Mouse (Mus musculus) limb, embryonic 12.5 days (tissue): Measurements from ENCODE around the gene Smarca5. TPM values are rescaled to one million over a fixed set of nuclear protein-coding genes. Genes with fewer than 3 reads are reported as not detected.
"Not testable (repeated sequence)": the region's sequence is repeated elsewhere in the genome, so short reads cannot be mapped to it uniquely, and the experiment has no call there.

Source experiments
- ATAC-seq: fragments of 200-750 bp; cut with Nextera tagmentation; 2 replicates; pipeline ENCODE4 v1.8.0; 2017; ENCODE audit warnings: low read depth, moderate TSS enrichment; ENCODE audit not compliant: insufficient number of reproducible peaks, insufficient read depth, low FRiP score, low TSS enrichment
- H3K27ac ChIP-seq: fragments of 300-500 bp; sonication (generic); 2 replicates; pipeline ENCODE4 v1.5.1; 2016; ENCODE audit warnings: mild to moderate bottlenecking, moderate library complexity
- H3K27me3 ChIP-seq: fragments of 300-500 bp; sonication (generic); 2 replicates; pipeline ENCODE4 v1.6.1; 2016; ENCODE audit warnings: mild to moderate bottlenecking, moderate library complexity
- H3K36me3 ChIP-seq: fragments of 300-500 bp; sonication (generic); 2 replicates; pipeline ENCODE4 v1.6.1; 2016; ENCODE audit warnings: mild to moderate bottlenecking, moderate library complexity
- H3K4me1 ChIP-seq: fragments of 300-500 bp; sonication (generic); replicated peaks from 2 replicates; pipeline ENCODE4 v1.6.1; 2016
- H3K4me2 ChIP-seq: fragments of 300-500 bp; sonication (generic); 2 replicates; pipeline ENCODE4 v1.6.1; 2016; ENCODE audit warnings: mild to moderate bottlenecking, moderate library complexity
- H3K4me3 ChIP-seq: fragments of 300-500 bp; sonication (generic); replicated peaks from 2 replicates; pipeline ENCODE4 v1.5.1; 2016; ENCODE audit warnings: mild to moderate bottlenecking
- H3K9ac ChIP-seq: fragments of 300-500 bp; sonication (generic); replicated peaks from 2 replicates; pipeline ENCODE4 v1.6.1; 2016; ENCODE audit warnings: mild to moderate bottlenecking, moderate library complexity
- H3K9me3 ChIP-seq: fragments of 300-500 bp; sonication (generic); 2 replicates; pipeline ENCODE4 v1.6.1; 2016; ENCODE audit warnings: mild to moderate bottlenecking, moderate library complexity
- WGBS: fragments of 180-500 bp; shearing (Covaris S2); methylation state at CpG from one replicate; pipeline ENCODE4 v1.1.7; 2016; 5-methylcytosine and 5-hydroxymethylcytosine counted together
- polyA plus RNA-seq: library from polyadenylated mRNA; unstranded; fragments of >200 nt; fragmentation: Nextera tagmentation; extraction: Ambion mirVana; gene quantifications from 2 replicates; pipeline ENCODE4 v1.2.1, GENCODE M21; 2016

Smarca5 gene
- polyA plus RNA-seq = 130 and 135 TPM in 2 replicates

DNA sequence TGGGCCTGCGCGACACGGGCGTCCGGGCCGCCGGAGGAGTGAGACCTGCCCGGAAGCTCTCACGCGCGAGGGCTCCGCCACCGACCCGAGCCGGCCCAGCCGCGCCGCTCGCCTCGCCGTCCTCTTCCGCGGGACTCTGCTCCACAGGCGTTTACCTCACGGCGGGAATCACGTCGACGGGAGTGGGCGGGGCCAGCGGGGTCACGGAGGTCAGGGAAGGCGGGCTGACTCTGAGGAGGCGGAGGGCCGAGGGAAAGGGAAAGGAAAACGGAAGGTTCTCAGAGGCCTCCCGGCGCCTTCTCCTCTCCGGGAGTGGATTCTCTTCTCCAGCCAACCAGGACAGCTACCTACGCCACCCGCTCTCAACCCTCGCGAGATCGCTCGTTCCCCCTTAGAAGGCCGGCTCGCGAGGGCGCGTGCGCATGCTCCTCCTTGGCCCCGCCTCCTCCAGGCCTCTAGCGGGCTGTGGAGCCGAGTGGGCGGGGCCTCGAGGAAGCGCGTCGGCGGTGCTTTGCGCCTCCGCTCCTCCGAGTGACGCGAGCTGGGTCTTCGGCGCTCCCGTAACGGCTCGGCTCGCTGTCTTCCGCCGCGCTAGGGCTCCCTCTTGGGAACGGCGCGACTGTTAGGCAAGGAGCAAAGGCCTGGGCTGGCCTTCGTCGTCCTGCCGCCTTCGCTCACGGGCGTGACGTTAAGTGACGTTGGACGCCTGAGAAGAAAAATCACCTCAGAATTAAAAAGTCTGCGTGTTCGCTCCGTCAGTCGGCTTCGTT, at the start of gene Smarca5:
TSS of gene Smarca5 (minus strand) at position 343 of the 770 bp plus-strand sequence.
- Histone ChIP-seq H3K9ac (peak within 1 kb of the TSS; percentile 94), H3K4me3 (peak within 1 kb of the TSS; percentile 87), H3K36me3 (peaks cover 18% of the 10 kb centered on the region), H3K4me2 (peak within 1 kb of the TSS; percentile 89), H3K27ac (peak within 1 kb of the TSS; percentile 99)
- not testable (repeated sequence) for H3K4me1 ChIP-seq, H3K9me3 ChIP-seq, H3K27me3 ChIP-seq
- WGBS = 2% methylated on average over 89 of the region's 91 CpGs
- ATAC-seq = peak; percentile 96

GRCm38 (mm10) chr8:80784559-80784958, 45.3 kb upstream of the Smarca5 start:
- Histone ChIP-seq H3K27ac (no peak overlapping the region), H3K4me2 (no peak overlapping the region), H3K9ac (no peak overlapping the region), H3K36me3 (peaks cover 70% of the 10 kb centered on the region), H3K4me3 (no peak overlapping the region), H3K27me3 (no peaks in the 10 kb centered on the region), H3K9me3 (no peaks in the 10 kb centered on the region), H3K4me1 (no peaks in the 10 kb centered on the region)
- no peak for ATAC-seq
- 90% methylated on average over 9 of the region's 9 CpGs for WGBS

DNA sequence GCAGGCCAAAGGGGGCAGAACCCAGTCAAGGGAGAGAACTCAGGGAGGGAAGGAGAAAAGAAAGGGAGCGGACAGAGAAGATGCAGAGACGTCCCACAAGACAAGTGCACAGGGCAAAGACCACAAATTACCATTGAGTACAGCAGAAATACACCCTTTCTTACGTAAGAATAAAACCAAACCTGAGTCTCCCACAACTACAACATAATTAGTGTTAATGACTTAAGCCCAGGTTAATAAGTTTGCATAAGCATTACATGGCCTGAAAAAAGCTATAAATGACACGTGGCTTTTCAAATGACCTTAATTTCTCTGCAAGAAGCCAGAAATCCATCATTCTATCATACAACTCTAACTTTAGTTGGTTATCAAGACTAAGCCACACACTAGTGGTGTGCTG, 44.0 kb upstream of the Smarca5 start:
- Histone ChIP-seq H3K36me3 (peaks cover 68% of the 10 kb centered on the region), H3K27ac (no peak overlapping the region), H3K4me3 (no peak overlapping the region), H3K27me3 (no peaks in the 10 kb centered on the region), H3K4me2 (no peak overlapping the region), H3K4me1 (no peaks in the 10 kb centered on the region), H3K9ac (no peak overlapping the region), H3K9me3 (no peaks in the 10 kb centered on the region)
- no peak for ATAC-seq
- 89% methylated on average over 4 of the region's 4 CpGs for WGBS

- Histone ChIP-seq H3K36me3 (peaks cover 74% of the 10 kb centered on the region), H3K4me1 (no peaks in the 10 kb centered on the region), H3K4me3 (no peak overlapping the region), H3K9ac (no peak overlapping the region), H3K4me2 (no peak overlapping the region), H3K9me3 (no peaks in the 10 kb centered on the region), H3K27me3 (no peaks in the 10 kb centered on the region), H3K27ac (no peak overlapping the region)
- no peak for ATAC-seq
- WGBS = 75% methylated on average over 10 of the region's 10 CpGs
Measured at GRCm38 (mm10) chr8:80781338-80781737, 42.0 kb upstream of the Smarca5 start.

GRCm38 (mm10) chr8:80780271-80780670, 41.0 kb upstream of the Smarca5 start:
- H3K27ac ChIP-seq = no peak overlapping the region
- no peaks in the 10 kb centered on the region for H3K27me3 ChIP-seq
- H3K36me3 ChIP-seq = peaks cover 70% of the 10 kb centered on the region
- 91% methylated on average over 4 of the region's 4 CpGs for WGBS
- H3K4me3 ChIP-seq = no peak overlapping the region
- no peaks in the 10 kb centered on the region for H3K4me1 ChIP-seq
- no peak overlapping the region for H3K9ac ChIP-seq
- H3K9me3 ChIP-seq = no peaks in the 10 kb centered on the region
- no peak overlapping the region for H3K4me2 ChIP-seq
- ATAC-seq = no peak

GRCm38 (mm10) chr8:80776436-80776835, 37.1 kb upstream of the Smarca5 start:
- Histone ChIP-seq H3K27me3 (no peaks in the 10 kb centered on the region), H3K9ac (no peak overlapping the region), H3K4me2 (no peak overlapping the region), H3K36me3 (peaks cover 68% of the 10 kb centered on the region), H3K4me1 (no peaks in the 10 kb centered on the region), H3K27ac (no peak overlapping the region), H3K4me3 (no peak overlapping the region), H3K9me3 (no peaks in the 10 kb centered on the region)
- 78% methylated on average over 8 of the region's 8 CpGs for WGBS
- ATAC-seq = no peak

DNA sequence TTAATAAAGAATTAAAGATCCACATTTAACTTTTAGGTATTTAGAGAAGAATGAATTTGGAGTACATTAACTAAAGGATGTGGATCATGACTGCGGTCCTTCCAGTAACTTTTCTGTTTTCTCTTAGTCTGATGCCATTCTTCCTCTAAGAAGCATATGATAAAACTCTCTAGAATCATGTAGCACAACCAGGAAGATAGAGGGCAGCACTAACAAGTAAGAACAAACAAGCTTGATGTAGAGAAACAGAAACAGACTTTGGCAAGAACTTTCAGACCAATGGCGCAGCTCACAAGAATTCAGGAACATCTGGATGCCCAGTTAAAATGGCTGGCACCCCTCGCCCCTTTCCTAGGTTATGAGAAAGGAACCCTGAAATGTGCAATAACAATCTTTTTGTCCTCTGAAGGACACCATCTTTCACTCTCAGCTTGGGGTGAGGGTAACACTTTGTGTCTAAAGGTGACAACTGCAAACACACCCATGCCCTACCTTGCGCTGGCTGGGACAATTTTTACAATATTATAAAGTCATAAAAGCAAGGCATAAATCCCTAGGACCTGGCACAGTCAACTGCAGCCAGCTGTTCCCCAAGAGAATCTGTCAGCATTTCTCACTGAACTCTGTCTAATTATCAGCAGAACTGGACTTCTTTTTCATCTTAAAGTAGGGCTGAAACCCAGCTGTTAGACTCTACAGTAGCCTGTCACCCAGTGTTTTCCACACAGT, 33.6 kb upstream of the Smarca5 start:
- H3K9ac ChIP-seq = no peak overlapping the region
- H3K36me3 ChIP-seq = peaks cover 73% of the 10 kb centered on the region
- H3K9me3 ChIP-seq = no peaks in the 10 kb centered on the region
- no peaks in the 10 kb centered on the region for H3K27me3 ChIP-seq
- H3K4me2 ChIP-seq = no peak overlapping the region
- H3K4me3 ChIP-seq = no peak overlapping the region
- no peaks in the 10 kb centered on the region for H3K4me1 ChIP-seq
- H3K27ac ChIP-seq = no peak overlapping the region
- WGBS = 83% methylated on average over 4 of the region's 4 CpGs
- no peak for ATAC-seq

DNA sequence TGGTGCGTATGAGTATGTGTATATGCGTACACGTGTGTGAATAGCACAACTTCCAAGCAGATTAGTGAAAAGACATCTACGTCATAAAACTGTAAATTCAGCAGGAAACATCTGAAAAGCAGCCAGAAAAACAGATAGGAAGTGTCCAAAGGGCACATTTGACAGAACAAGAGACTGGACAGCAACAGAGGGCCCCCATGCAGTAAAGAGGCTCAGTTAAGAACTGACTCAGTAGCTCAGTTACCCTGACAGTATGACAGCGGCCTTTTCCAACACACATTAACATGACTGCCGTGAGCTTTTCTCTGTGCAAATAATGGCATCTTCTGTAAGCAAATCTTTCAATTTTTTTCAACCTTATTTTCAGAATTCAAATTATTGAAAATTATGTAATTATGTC, 29.2 kb upstream of the Smarca5 start:
- Histone ChIP-seq H3K4me1 (no peaks in the 10 kb centered on the region), H3K27me3 (no peaks in the 10 kb centered on the region), H3K9ac (no peak overlapping the region), H3K36me3 (peaks cover 80% of the 10 kb centered on the region), H3K4me3 (no peak overlapping the region), H3K9me3 (no peaks in the 10 kb centered on the region), H3K27ac (no peak overlapping the region), H3K4me2 (no peak overlapping the region)
- WGBS = 94% methylated on average over 6 of the region's 6 CpGs
- no peak for ATAC-seq

DNA sequence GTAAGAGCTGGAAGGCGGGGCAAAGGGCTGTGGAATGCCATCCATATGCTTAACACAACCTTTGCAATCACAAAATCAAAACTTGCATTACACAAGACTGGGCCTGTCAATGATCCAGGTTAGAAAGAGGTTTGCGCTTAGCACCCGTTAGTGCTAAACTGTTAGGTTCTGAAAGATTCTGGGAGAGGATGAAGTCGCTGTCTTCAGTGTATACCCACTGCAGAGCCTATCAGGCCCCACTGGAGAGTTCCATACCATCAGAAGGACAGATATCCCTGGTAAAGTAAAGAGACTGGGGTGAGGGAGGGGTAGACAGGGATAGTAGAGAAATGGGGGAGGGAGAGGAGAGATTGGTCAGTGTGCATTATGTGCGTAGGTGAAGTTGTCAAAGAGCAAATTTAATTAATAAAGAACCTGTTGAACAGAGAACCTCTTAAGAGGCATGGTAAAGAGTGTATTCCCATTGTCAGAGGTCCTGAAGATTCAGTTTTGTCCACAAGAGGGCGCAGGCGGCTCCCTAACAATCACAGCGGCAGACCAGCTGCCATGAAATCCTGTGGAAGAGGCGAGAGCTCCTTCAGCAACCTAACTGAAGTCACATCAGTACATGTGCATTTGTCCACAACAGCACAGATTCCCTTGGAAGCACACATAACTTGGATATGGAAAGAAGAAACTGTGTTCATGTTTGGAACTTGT, 13.9 kb upstream of the Smarca5 start:
- no peak overlapping the region for H3K4me2 ChIP-seq
- H3K9ac ChIP-seq = no peak overlapping the region
- no peaks in the 10 kb centered on the region for H3K4me1 ChIP-seq
- H3K36me3 ChIP-seq = no peaks in the 10 kb centered on the region
- H3K27me3 ChIP-seq = no peaks in the 10 kb centered on the region
- H3K9me3 ChIP-seq = no peaks in the 10 kb centered on the region
- WGBS = 29% methylated on average over 9 of the region's 9 CpGs
- no peak overlapping the region for H3K4me3 ChIP-seq
- no peak overlapping the region for H3K27ac ChIP-seq
- ATAC-seq = no peak

GRCm38 (mm10) chr8:80752429-80752828, 13.1 kb upstream of the Smarca5 start:
- no peak for ATAC-seq
- Histone ChIP-seq H3K9me3 (no peaks in the 10 kb centered on the region), H3K4me2 (no peak overlapping the region), H3K9ac (no peak overlapping the region), H3K27me3 (no peaks in the 10 kb centered on the region), H3K4me3 (no peak overlapping the region), H3K4me1 (no peaks in the 10 kb centered on the region), H3K27ac (no peak overlapping the region), H3K36me3 (no peaks in the 10 kb centered on the region)
- 70% methylated on average over 7 of the region's 7 CpGs for WGBS

GRCm38 (mm10) chr8:80749091-80749490, 9.8 kb upstream of the Smarca5 start:
- H3K9ac ChIP-seq = no peak overlapping the region
- no peak overlapping the region for H3K27ac ChIP-seq
- 94% methylated on average over 4 of the region's 4 CpGs for WGBS
- ATAC-seq = no peak
- no peaks in the 10 kb centered on the region for H3K27me3 ChIP-seq
- no peak overlapping the region for H3K4me2 ChIP-seq
- H3K36me3 ChIP-seq = no peaks in the 10 kb centered on the region
- H3K4me1 ChIP-seq = no peaks in the 10 kb centered on the region
- no peak overlapping the region for H3K4me3 ChIP-seq
- H3K9me3 ChIP-seq = no peaks in the 10 kb centered on the region
